Mouse (Mus musculus) lung, embryonic 15.5 days (tissue): ENCODE results near the gene Nes. TPM values are rescaled to one million over a fixed set of nuclear protein-coding genes. Genes with fewer than 3 reads are reported as not detected.

ENCODE experiments used
- ATAC-seq: fragments of 200-750 bp; cut with Nextera tagmentation; 2 replicates; pipeline ENCODE4 v1.8.0; 2017; ENCODE audit warnings: moderate number of reproducible peaks, borderline replicate concordance; ENCODE audit not compliant: low FRiP score, low TSS enrichment; ENCODE audit errors: extremely low read depth
- H3K27ac ChIP-seq: fragments of 300-500 bp; sonication (generic); 2 replicates; pipeline ENCODE4 v1.5.1; 2015; ENCODE audit warnings: moderate library complexity, mild to moderate bottlenecking, inconsistent platforms
- H3K27me3 ChIP-seq: fragments of 300-500 bp; sonication (generic); 2 replicates; pipeline ENCODE4 v1.6.1; 2015; ENCODE audit warnings: inconsistent platforms
- H3K36me3 ChIP-seq: fragments of 300-500 bp; sonication (generic); 2 replicates; pipeline ENCODE4 v1.6.1; 2015; ENCODE audit warnings: inconsistent platforms
- H3K4me1 ChIP-seq: fragments of 300-500 bp; sonication (generic); 2 replicates; pipeline ENCODE4 v1.6.1; 2015; ENCODE audit warnings: inconsistent platforms
- H3K4me2 ChIP-seq: fragments of 300-500 bp; sonication (generic); 2 replicates; pipeline ENCODE4 v1.6.1; 2015; ENCODE audit warnings: inconsistent platforms, mild to moderate bottlenecking, moderate library complexity
- H3K4me3 ChIP-seq: fragments of 300-500 bp; sonication (generic); 2 replicates; pipeline ENCODE4 v1.5.1; 2015; ENCODE audit warnings: mild to moderate bottlenecking, inconsistent platforms
- H3K9ac ChIP-seq: fragments of 300-500 bp; sonication (generic); 2 replicates; pipeline ENCODE4 v1.6.1; 2015; ENCODE audit warnings: inconsistent platforms
- H3K9me3 ChIP-seq: fragments of 300-500 bp; sonication (generic); 2 replicates; pipeline ENCODE4 v1.6.1; 2016; ENCODE audit warnings: inconsistent platforms
- WGBS: fragments of 180-500 bp; shearing (Covaris S2); methylation state at CpG from one replicate; pipeline ENCODE4 v1.1.7; 2015; 5-methylcytosine and 5-hydroxymethylcytosine counted together
- polyA plus RNA-seq: library from polyadenylated mRNA; unstranded; fragments of >200 nt; fragmentation: Nextera tagmentation; extraction: Ambion mirVana; gene quantifications from 2 replicates; pipeline ENCODE4 v1.2.1, GENCODE M21; 2015

Gene Nes
- polyA plus RNA-seq, 1 experiment from 2014 or later = 32.4 TPM

GRCm38 (mm10) chr3:87974381-87974987 is 3.6 kb downstream of the Nes start:
- Histone ChIP-seq H3K9me3 (no peaks in the 10 kb centered on the region), H3K4me1 (peaks cover 47% of the 10 kb centered on the region), H3K9ac (no peak overlapping the region), H3K27me3 (peaks cover 3% of the 10 kb centered on the region; the same call in 1 of the 2 replicates), H3K4me2 (peak overlapping the region; percentile 91), H3K4me3 (peak overlapping the region; percentile 59), H3K27ac (peak overlapping the region; percentile 61), H3K36me3 (peaks cover 6% of the 10 kb centered on the region)
- ATAC-seq = peak; percentile 23; the same call in 1 of the 2 replicates
- 28% methylated on average over 12 of the region's 12 CpGs for WGBS

GRCm38 (mm10) chr3:87979493-87979892 is 8.6 kb downstream of the Nes start:
- Histone ChIP-seq H3K27ac (no peak overlapping the region), H3K4me2 (no peak overlapping the region), H3K4me1 (peaks cover 44% of the 10 kb centered on the region), H3K4me3 (no peak overlapping the region), H3K27me3 (no peaks in the 10 kb centered on the region), H3K9me3 (no peaks in the 10 kb centered on the region), H3K36me3 (peaks cover 6% of the 10 kb centered on the region), H3K9ac (no peak overlapping the region)
- ATAC-seq = no peak
- WGBS = 80% methylated on average over 5 of the region's 5 CpGs

- Histone ChIP-seq H3K4me3 (no peak overlapping the region), H3K27ac (no peak overlapping the region), H3K27me3 (no peaks in the 10 kb centered on the region), H3K9ac (no peak overlapping the region), H3K36me3 (peaks cover 6% of the 10 kb centered on the region), H3K4me1 (peaks cover 46% of the 10 kb centered on the region), H3K9me3 (no peaks in the 10 kb centered on the region), H3K4me2 (no peak overlapping the region)
- no peak for ATAC-seq
- 55% methylated on average over 3 of the region's 3 CpGs for WGBS
Measured at GRCm38 (mm10) chr3:87980085-87980484, 9.2 kb downstream of the Nes start.

- whole genome bisulfite sequencing = 62% methylated on average over 5 of the region's 5 CpGs
Measured at GRCm38 (mm10) chr3:87980728-87981127, 9.8 kb downstream of the Nes start.

GRCm38 (mm10) chr3:87981214-87981760 is 10.4 kb downstream of the Nes start:
- WGBS = 77% methylated on average over 6 of the region's 6 CpGs
- no peak for ATAC-seq

More at GRCm38 (mm10) chr3:87980728-87981127, 9.8 kb downstream of the Nes start:
- Histone ChIP-seq H3K9ac (no peak overlapping the region), H3K4me2 (no peak overlapping the region), H3K4me1 (peaks cover 53% of the 10 kb centered on the region), H3K27ac (peak overlapping the region; percentile 98), H3K9me3 (no peaks in the 10 kb centered on the region), H3K27me3 (no peaks in the 10 kb centered on the region), H3K4me3 (no peak overlapping the region), H3K36me3 (no peaks in the 10 kb centered on the region; the same call in none of the 2 replicates)
- no peak for ATAC-seq

GRCm38 (mm10) chr3:87981894-87982835 is 11.3 kb downstream of the Nes start:
- Histone ChIP-seq H3K27me3 (no peaks in the 10 kb centered on the region), H3K4me1 (peaks cover 66% of the 10 kb centered on the region), H3K4me3 (no peak overlapping the region), H3K27ac (peak overlapping the region; percentile 98), H3K36me3 (no peaks in the 10 kb centered on the region), H3K4me2 (peak overlapping the region; percentile 52), H3K9ac (peak overlapping the region; percentile 38), H3K9me3 (no peaks in the 10 kb centered on the region)
- WGBS = 24% methylated on average over 12 of the region's 12 CpGs
- ATAC-seq = peak; percentile 67

More at GRCm38 (mm10) chr3:87981214-87981760, 10.4 kb downstream of the Nes start:
- Histone ChIP-seq H3K36me3 (no peaks in the 10 kb centered on the region; the same call in 1 of the 2 replicates), H3K9ac (no peak overlapping the region), H3K4me1 (peaks cover 58% of the 10 kb centered on the region), H3K4me2 (no peak overlapping the region), H3K4me3 (no peak overlapping the region), H3K27ac (peak overlapping the region; percentile 98), H3K9me3 (no peaks in the 10 kb centered on the region), H3K27me3 (no peaks in the 10 kb centered on the region)

- Histone ChIP-seq H3K36me3 (no peaks in the 10 kb centered on the region), H3K27ac (peak overlapping the region; percentile 98), H3K27me3 (no peaks in the 10 kb centered on the region), H3K9ac (peak overlapping the region; percentile 38), H3K4me3 (peak overlapping the region; percentile 12; the same call in 1 of the 2 replicates), H3K4me1 (peaks cover 74% of the 10 kb centered on the region), H3K4me2 (peak overlapping the region; percentile 52), H3K9me3 (no peaks in the 10 kb centered on the region)
- WGBS = under 1% methylated on average over 13 of the region's 13 CpGs
- ATAC-seq = peak; percentile 83
Measured at GRCm38 (mm10) chr3:87982836-87983601, 12.1 kb downstream of the Nes start.

GRCm38 (mm10) chr3:87983627-87984026 is 12.7 kb downstream of the Nes start:
- 0 out of 2 replicates have a peak overlapping the region, but pooled peaks have one; percentile 12 for H3K4me3 ChIP-seq
- no peak for ATAC-seq
- 30% methylated on average over 6 of the region's 6 CpGs for WGBS
- no peaks in the 10 kb centered on the region for H3K36me3 ChIP-seq
- H3K4me1 ChIP-seq = peaks cover 78% of the 10 kb centered on the region
- H3K4me2 ChIP-seq = peak overlapping the region; percentile 52
- peak overlapping the region; percentile 8; the same call in 1 of the 2 replicates for H3K9ac ChIP-seq
- H3K27ac ChIP-seq = peak overlapping the region; percentile 98
- peaks cover 2% of the 10 kb centered on the region; the same call in 1 of the 2 replicates for H3K27me3 ChIP-seq
- no peaks in the 10 kb centered on the region for H3K9me3 ChIP-seq

GRCm38 (mm10) chr3:87984094-87984493 is 13.2 kb downstream of the Nes start:
- WGBS = 32% methylated on average over 3 of the region's 3 CpGs
- H3K4me2 ChIP-seq = 0 out of 2 replicates have a peak overlapping the region, but pooled peaks have one; percentile 52
- no peak overlapping the region for H3K4me3 ChIP-seq

GRCm38 (mm10) chr3:87985505-87986320 is 14.8 kb downstream of the Nes start:
- ATAC-seq = no peak
- Histone ChIP-seq H3K9ac (0 out of 2 replicates have a peak overlapping the region, but pooled peaks have one; percentile 0), H3K27me3 (peaks cover 21% of the 10 kb centered on the region; the same call in 1 of the 2 replicates), H3K4me3 (no peak overlapping the region), H3K27ac (peak overlapping the region; percentile 39), H3K4me1 (peaks cover 75% of the 10 kb centered on the region), H3K9me3 (no peaks in the 10 kb centered on the region), H3K36me3 (no peaks in the 10 kb centered on the region), H3K4me2 (peak overlapping the region; percentile 14; the same call in 1 of the 2 replicates)
- WGBS = 18% methylated on average over 12 of the region's 12 CpGs

More at GRCm38 (mm10) chr3:87984094-87984493, 13.2 kb downstream of the Nes start:
- Histone ChIP-seq H3K9ac (no peak overlapping the region), H3K36me3 (no peaks in the 10 kb centered on the region), H3K4me1 (peaks cover 78% of the 10 kb centered on the region), H3K9me3 (no peaks in the 10 kb centered on the region), H3K27ac (peak overlapping the region; percentile 98), H3K27me3 (peaks cover 6% of the 10 kb centered on the region; the same call in 1 of the 2 replicates)
- no peak for ATAC-seq
